ENCODE assay signal across 8 mouse cellular contexts in the genomic region with DNA sequence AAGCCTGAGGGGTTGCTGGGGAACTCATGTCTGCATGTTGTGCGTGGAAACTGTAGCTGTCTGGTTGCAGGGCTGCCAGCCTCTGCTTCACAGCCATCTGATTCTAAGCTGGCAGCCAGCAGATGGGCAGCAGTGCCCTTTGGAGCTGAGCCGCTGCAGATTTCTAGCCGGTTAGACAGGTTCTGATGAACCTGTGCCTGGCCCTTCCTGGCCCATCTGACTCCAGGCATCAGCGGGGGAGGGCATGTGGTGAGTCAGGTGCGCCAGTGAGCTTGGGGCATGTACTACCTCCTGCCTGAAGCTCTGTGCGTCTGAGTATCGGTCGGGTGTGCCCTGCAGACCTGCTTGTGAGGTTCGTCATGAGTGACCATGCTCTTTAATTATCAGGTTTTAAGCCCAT. TPM values are rescaled to one million over a fixed set of nuclear protein-coding genes. Genes with fewer than 3 reads are reported as not detected.
DNase-seq lines count a peak whose midpoint lies in the region; ATAC-seq and TF ChIP-seq lines count a peak whose summit lies in the region.

No protein-coding gene starts in this region.

- H3K9ac ChIP-seq in midbrain, postnatal 0 days (replicated peaks; ENCODE audit: low read length, poor library complexity, severe bottlenecking): no peak overlapping the region; the same call in 1 of the 2 replicates
- no peak overlapping the region for H3K9ac ChIP-seq in intestine, embryonic 14.5 days (ENCODE audit: low read length)
- H3K9ac ChIP-seq in liver, embryonic 11.5 days (ENCODE audit: low read depth, low read length): no peak overlapping the region; the same call in 1 of the 2 replicates

- H3K4me1 ChIP-seq in midbrain, postnatal 0 days (ENCODE audit: insufficient read depth, low read length): 0 out of 2 replicates have a peak, but pooled peaks cover 1% of the 10 kb centered on the region
- peaks cover 8% of the 10 kb centered on the region for H3K4me1 ChIP-seq in midbrain, embryonic 10.5 days
- H3K4me1 ChIP-seq in intestine, embryonic 14.5 days (replicated peaks; ENCODE audit: control insufficient read depth, insufficient read depth, low read length): peaks cover 16% of the 10 kb centered on the region
- peaks cover 36% of the 10 kb centered on the region for H3K4me1 ChIP-seq in liver, embryonic 11.5 days (replicated peaks; ENCODE audit: control insufficient read depth, insufficient read depth, low read length)

- peaks cover 18% of the 10 kb centered on the region; the same call in 1 of the 2 replicates for H3K36me3 ChIP-seq in midbrain, postnatal 0 days (ENCODE audit: insufficient read depth, low read length)
- H3K36me3 ChIP-seq in midbrain, embryonic 10.5 days: peaks cover 27% of the 10 kb centered on the region
- peaks cover 12% of the 10 kb centered on the region for H3K36me3 ChIP-seq in intestine, embryonic 14.5 days (ENCODE audit: control insufficient read depth, insufficient read depth, low read length)
- H3K36me3 ChIP-seq in liver, embryonic 11.5 days (ENCODE audit: control insufficient read depth, insufficient read depth, low read length): peaks cover 2% of the 10 kb centered on the region; the same call in 1 of the 2 replicates

- H3K27ac ChIP-seq in midbrain, postnatal 0 days (ENCODE audit: low read depth, low read length): no peak overlapping the region
- H3K27ac ChIP-seq in midbrain, embryonic 10.5 days (replicated peaks): no peak overlapping the region
- peak overlapping the region; percentile 69 for H3K27ac ChIP-seq in intestine, embryonic 14.5 days (ENCODE audit: low read depth)
- H3K27ac ChIP-seq in liver, embryonic 11.5 days (ENCODE audit: low read depth, low read length): peak overlapping the region; percentile 6; the same call in 1 of the 2 replicates

- ATAC-seq in midbrain, postnatal 0 days (ENCODE audit: low FRiP score): no peak
- ATAC-seq in intestine, embryonic 14.5 days (replicated peaks; ENCODE audit: low FRiP score, low TSS enrichment, low read depth): peak; percentile 81
- ATAC-seq in liver, embryonic 11.5 days (replicated peaks; ENCODE audit: low FRiP score): no peak

- no peaks in the 10 kb centered on the region for H3K9me3 ChIP-seq in midbrain, postnatal 0 days (ENCODE audit: low read length)
- no peaks in the 10 kb centered on the region for H3K9me3 ChIP-seq in midbrain, embryonic 10.5 days (replicated peaks)
- no peaks in the 10 kb centered on the region for H3K9me3 ChIP-seq in intestine, embryonic 14.5 days (ENCODE audit: control insufficient read depth, low read length)
- no peaks in the 10 kb centered on the region for H3K9me3 ChIP-seq in liver, embryonic 11.5 days (ENCODE audit: control insufficient read depth, low read length)

- TF ChIP-seq CTCF in midbrain, postnatal 0 days (IDR thresholded peaks at IDR 0.05): no peak

- H3K27me3 ChIP-seq in midbrain, postnatal 0 days (ENCODE audit: insufficient read depth, low read length): no peaks in the 10 kb centered on the region
- no peaks in the 10 kb centered on the region for H3K27me3 ChIP-seq in midbrain, embryonic 10.5 days (ENCODE audit: low read depth, poor library complexity, severe bottlenecking)
- no peaks in the 10 kb centered on the region for H3K27me3 ChIP-seq in intestine, embryonic 14.5 days (replicated peaks; ENCODE audit: control insufficient read depth, insufficient read depth, low read length)
- H3K27me3 ChIP-seq in liver, embryonic 11.5 days (replicated peaks; ENCODE audit: control insufficient read depth, insufficient read depth, low read length): no peaks in the 10 kb centered on the region

- WGBS in midbrain, postnatal 0 days: 88% methylated on average over 9 of the region's 9 CpGs
- 83% methylated on average over 9 of the region's 9 CpGs for WGBS in midbrain, embryonic 10.5 days
- WGBS in intestine, embryonic 14.5 days: 72% methylated on average over 9 of the region's 9 CpGs
- WGBS in liver, embryonic 11.5 days: 87% methylated on average over 9 of the region's 9 CpGs

- H3K4me2 ChIP-seq in midbrain, postnatal 0 days (ENCODE audit: low read depth, low read length, poor library complexity, severe bottlenecking): no peak overlapping the region
- H3K4me2 ChIP-seq in intestine, embryonic 14.5 days (ENCODE audit: low read length): no peak overlapping the region
- H3K4me2 ChIP-seq in liver, embryonic 11.5 days: no peak overlapping the region

- no peak overlapping the region for H3K4me3 ChIP-seq in midbrain, postnatal 0 days (ENCODE audit: low read depth, low read length)
- no peak overlapping the region for H3K4me3 ChIP-seq in midbrain, embryonic 10.5 days
- no peak overlapping the region for H3K4me3 ChIP-seq in intestine, embryonic 14.5 days (ENCODE audit: low read depth, low read length)
- no peak overlapping the region for H3K4me3 ChIP-seq in liver, embryonic 11.5 days (ENCODE audit: low read depth, low read length)

- DNase-seq in midbrain, postnatal 0 days (ENCODE audit: low spot score): peak; percentile 3
- no peak for DNase-seq in midbrain, embryonic 10.5 days (ENCODE audit: low spot score)
- peak; percentile 89 for DNase-seq in cerebellum, adult 9-10 months
- DNase-seq in intestine, embryonic 14.5 days (ENCODE audit: low spot score): no peak
- no peak for DNase-seq in liver, embryonic 11.5 days (ENCODE audit: low spot score)
- no peak for DNase-seq in MN1 (ENCODE audit: low spot score)
- no peak for DNase-seq in right cerebral cortex, postnatal 25 days
- no peak for DNase-seq in right cerebral cortex, postnatal 4 days

RNA-seq across cellular contexts. Expression of gene Zfp750, which starts 24.8 kb away (rescaled TPM):
- total RNA-seq in midbrain, postnatal 0 days (2014; rRNA removed): 0.33 and 0.71 TPM in 2 replicates
- polyA plus RNA-seq in midbrain, postnatal 0 days (2015; fragmentation: Nextera tagmentation; extraction: Ambion mirVana): 0.22 and 0.35 TPM in 2 replicates
- 0.46 and 0.67 TPM in 2 replicates for polyA plus RNA-seq in midbrain, embryonic 10.5 days (2016; fragmentation: Nextera tagmentation; extraction: Ambion mirVana)
- polyA plus RNA-seq in intestine, embryonic 14.5 days (2014; fragmentation: Nextera tagmentation; extraction: Ambion mirVana): 0.19 and 0.38 TPM in 2 replicates
- 0.16 and 0.26 TPM in 2 replicates for polyA plus RNA-seq in liver, embryonic 11.5 days (2014; fragmentation: Nextera tagmentation; extraction: Ambion mirVana)

Comparison
In these comparisons a context has a peak if more than half of its experiments do, and no peak if none do; other contexts are left out.
1. DNase-seq: peak in midbrain, postnatal 0 days (single experiment) and cerebellum, adult 9-10 months (single experiment); none in midbrain, embryonic 10.5 days (single experiment), intestine, embryonic 14.5 days (single experiment), liver, embryonic 11.5 days (single experiment), MN1 (single experiment), right cerebral cortex, postnatal 25 days (single experiment) and right cerebral cortex, postnatal 4 days (single experiment).
2. H3K27ac ChIP-seq: peak in intestine, embryonic 14.5 days (single experiment) and liver, embryonic 11.5 days (single experiment); none in midbrain, postnatal 0 days (single experiment) and midbrain, embryonic 10.5 days (single experiment).